Mouse (Mus musculus) MEL (cell line): ENCODE results near the gene Stam2. TPM values are rescaled to one million over a fixed set of nuclear protein-coding genes. Genes with fewer than 3 reads are reported as not detected.

Source experiments
- DNase-seq: peaks from one replicate; pipeline ENCODE4 v3.0.0; 2011; ENCODE audit warnings: low read depth, low spot score
- H3K27ac ChIP-seq: 2 replicates; pipeline ENCODE4 v1.5.1; 2012; ENCODE audit warnings: low read depth, mild to moderate bottlenecking, control low read depth, low read length, moderate library complexity; ENCODE audit not compliant: control insufficient read depth
- H3K27me3 ChIP-seq, 2 experiments: fragments of 150-350 bp in 1 of 2; sonication (generic) in 1 of 2; 2 replicates each; pipeline ENCODE4 v1.6.1; 2012; ENCODE audit warnings: low read length in 2 of 2, mild to moderate bottlenecking in 2 of 2, improper control_type of control experiment in 1 of 2, moderate library complexity in 1 of 2; ENCODE audit not compliant: insufficient read depth in 2 of 2, control insufficient read depth in 1 of 2
- H3K36me3 ChIP-seq, 2 experiments: 2 replicates each; pipeline ENCODE4 v1.6.1; 2012 to 2014; ENCODE audit warnings: low read length in 2 of 2, improper control_type of control experiment in 1 of 2, inconsistent platforms in 1 of 2, mild to moderate bottlenecking in 1 of 2; ENCODE audit not compliant: insufficient read depth in 2 of 2, control insufficient read depth in 1 of 2
- H3K4me1 ChIP-seq, 2 experiments: fragments of 150-350 bp in 1 of 2; sonication (generic) in 1 of 2; 2 replicates each; pipeline ENCODE4 v1.6.1; 2012; ENCODE audit warnings: low read length in 2 of 2, improper control_type of control experiment in 1 of 2, mild to moderate bottlenecking in 1 of 2; ENCODE audit not compliant: insufficient read depth in 2 of 2, control insufficient read depth in 1 of 2
- H3K4me3 ChIP-seq, 2 experiments: fragments of 150-350 bp in 1 of 2; sonication (generic) in 1 of 2; 2 replicates each; pipeline ENCODE4 v1.5.1; 2012; ENCODE audit warnings: low read depth in 2 of 2, low read length in 2 of 2, mild to moderate bottlenecking in 2 of 2, moderate library complexity in 2 of 2, control low read depth in 1 of 2, improper control_type of control experiment in 1 of 2; ENCODE audit not compliant: control insufficient read depth in 1 of 2, insufficient read depth in 1 of 2
- H3K79me2 ChIP-seq: 2 replicates; pipeline ENCODE4 v1.6.1; 2012; ENCODE audit warnings: mild to moderate bottlenecking, low read length, moderate library complexity; ENCODE audit not compliant: control insufficient read depth, poor library complexity, insufficient read depth
- H3K9ac ChIP-seq: 2 replicates; pipeline ENCODE4 v1.6.1; 2012; ENCODE audit warnings: low read depth, mild to moderate bottlenecking, control low read depth, low read length, moderate library complexity; ENCODE audit not compliant: control insufficient read depth, poor library complexity, severe bottlenecking
- H3K9me3 ChIP-seq: fragments of 150-350 bp; sonication (generic); replicated peaks from 2 replicates; pipeline ENCODE4 v1.6.1; 2012; ENCODE audit warnings: mild to moderate bottlenecking, low read length, improper control_type of control experiment, moderate library complexity; ENCODE audit not compliant: insufficient read depth
- CHD1 ChIP-seq: IDR thresholded peaks from 2 replicates; pipeline ENCODE4 v1.6.1; 2012; ENCODE audit warnings: low read depth, mild to moderate bottlenecking, inconsistent platforms, low read length, improper control_type of control experiment
- GATA1 ChIP-seq: IDR thresholded peaks from 2 replicates; pipeline ENCODE4 v1.6.1; 2011; ENCODE audit warnings: low read depth, low read length, improper control_type of control experiment
- KAT2A ChIP-seq: conservative IDR thresholded peaks from 2 replicates; pipeline ENCODE4 v1.6.1; 2012; ENCODE audit warnings: low read depth, low read length, improper control_type of control experiment, inconsistent platforms
- MAFK ChIP-seq: IDR thresholded peaks from 2 replicates; pipeline ENCODE4 v1.6.1; 2011; ENCODE audit warnings: low read depth, mild to moderate bottlenecking, low read length, improper control_type of control experiment, borderline replicate concordance
- MAZ ChIP-seq: IDR thresholded peaks from 2 replicates; pipeline ENCODE4 v1.6.1; 2012; ENCODE audit warnings: low read depth, mild to moderate bottlenecking, inconsistent platforms, low read length, improper control_type of control experiment
- MEF2A ChIP-seq: IDR thresholded peaks from 2 replicates; pipeline ENCODE4 v1.6.1; 2014; ENCODE audit warnings: low read depth, mild to moderate bottlenecking, inconsistent platforms, low read length, improper control_type of control experiment; ENCODE audit not compliant: poor library complexity, insufficient replicate concordance, severe bottlenecking; ENCODE audit errors: extremely low read depth
- MYC ChIP-seq: IDR thresholded peaks from 2 replicates; pipeline ENCODE4 v1.6.1; 2011; ENCODE audit warnings: low read depth, mild to moderate bottlenecking, low read length, improper control_type of control experiment, moderate library complexity
- NELFE ChIP-seq: IDR thresholded peaks from 2 replicates; pipeline ENCODE4 v1.6.1; 2011; ENCODE audit warnings: low read depth, low read length, improper control_type of control experiment
- NRF1 ChIP-seq: IDR thresholded peaks from 2 replicates; pipeline ENCODE4 v1.6.1; 2014; ENCODE audit warnings: low read depth, mild to moderate bottlenecking, inconsistent platforms, low read length, improper control_type of control experiment, moderate library complexity; ENCODE audit not compliant: poor library complexity, insufficient read depth, severe bottlenecking
- POLR2A ChIP-seq, 2 experiments: IDR thresholded peaks; 2 replicates each; pipeline ENCODE4 v1.6.1; 2011 to 2012; ENCODE audit warnings: low read length in 2 of 2, mild to moderate bottlenecking in 2 of 2, control low read depth in 1 of 2, improper control_type of control experiment in 1 of 2, low read depth in 1 of 2, moderate library complexity in 1 of 2; ENCODE audit not compliant: control insufficient read depth in 1 of 2, insufficient read depth in 1 of 2, poor library complexity in 1 of 2
- POLR2AphosphoS2 ChIP-seq: IDR thresholded peaks from 2 replicates; pipeline ENCODE4 v1.6.1; 2011; ENCODE audit warnings: low read length, improper control_type of control experiment
- SIN3A ChIP-seq: IDR thresholded peaks from 2 replicates; pipeline ENCODE4 v1.6.1; 2012; ENCODE audit warnings: low read length, improper control_type of control experiment, inconsistent platforms
- SMC3 ChIP-seq: IDR thresholded peaks from 2 replicates; pipeline ENCODE4 v1.6.1; 2011; ENCODE audit warnings: low read depth, low read length, improper control_type of control experiment
- TAL1 ChIP-seq: IDR thresholded peaks from 2 replicates; pipeline ENCODE4 v1.6.1; 2012; ENCODE audit warnings: mild to moderate bottlenecking, inconsistent platforms, low read length, moderate library complexity, mixed read lengths
- UBTF ChIP-seq: IDR thresholded peaks from 2 replicates; pipeline ENCODE4 v1.6.1; 2012; ENCODE audit warnings: low read depth, mild to moderate bottlenecking, inconsistent platforms, low read length, improper control_type of control experiment, moderate library complexity, borderline replicate concordance; ENCODE audit not compliant: insufficient read depth
- USF1 ChIP-seq: IDR thresholded peaks from 2 replicates; pipeline ENCODE4 v1.6.1; 2014; ENCODE audit warnings: low read depth, mild to moderate bottlenecking, inconsistent platforms, low read length, improper control_type of control experiment, moderate library complexity
- ZKSCAN1 ChIP-seq: IDR thresholded peaks from 2 replicates; pipeline ENCODE4 v1.6.1; 2012; ENCODE audit warnings: low read depth, mild to moderate bottlenecking, inconsistent platforms, low read length, improper control_type of control experiment, moderate library complexity
- ZNF384 ChIP-seq: IDR thresholded peaks from 2 replicates; pipeline ENCODE4 v1.6.1; 2012; ENCODE audit warnings: low read depth, mild to moderate bottlenecking, inconsistent platforms, low read length, improper control_type of control experiment
- polyA plus RNA-seq, 2 experiments: library from polyadenylated mRNA; stranded (reverse) in 1 of 2; unstranded in 1 of 2; fragments of >175 nt in 1 of 2; fragments of >200 nt in 1 of 2; gene quantifications; 2 replicates each; pipeline versions ENCODE4 v1.2.1 to v1.2.4; 2012; ENCODE audit warnings: low replicate concordance in 2 of 2, low read depth in 1 of 2; ENCODE audit not compliant: insufficient read length in 2 of 2, insufficient read depth in 1 of 2, missing spikeins in 1 of 2
- total RNA-seq: library from RNA; depleted of rRNA; stranded (reverse); fragments of 300-350 nt; gene quantifications from 2 replicates; pipeline ENCODE4 v1.2.3, GENCODE M21; 2012

Stam2 gene
- total and polyA plus RNA-seq, 3 experiments, result 8.9 to 11.5 TPM; not detected in 1

DNA sequence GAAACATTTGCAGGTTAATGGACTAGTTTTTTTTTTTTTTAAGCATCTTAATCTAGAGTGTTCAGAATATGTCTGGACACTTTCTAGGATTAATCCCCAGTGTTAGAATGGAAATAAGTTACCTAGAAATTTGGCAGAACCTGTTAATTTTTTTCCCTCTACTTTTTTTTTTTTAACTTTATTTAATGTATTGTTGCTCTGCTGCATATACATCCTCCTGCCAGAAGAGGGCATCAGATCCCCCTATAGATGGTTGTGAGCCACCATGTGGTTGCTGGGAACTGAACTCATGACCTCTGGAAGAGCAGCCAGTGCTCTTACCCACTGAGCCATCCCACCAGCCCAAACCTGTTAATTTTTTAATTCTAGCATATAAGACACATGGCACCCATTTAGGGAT, 2.0 kb upstream of the Stam2 start (continued):
- TF ChIP-seq NRF1, result no peak
- no peak for TF ChIP-seq MEF2A
- TF ChIP-seq POLR2AphosphoS2, result no peak

DNA sequence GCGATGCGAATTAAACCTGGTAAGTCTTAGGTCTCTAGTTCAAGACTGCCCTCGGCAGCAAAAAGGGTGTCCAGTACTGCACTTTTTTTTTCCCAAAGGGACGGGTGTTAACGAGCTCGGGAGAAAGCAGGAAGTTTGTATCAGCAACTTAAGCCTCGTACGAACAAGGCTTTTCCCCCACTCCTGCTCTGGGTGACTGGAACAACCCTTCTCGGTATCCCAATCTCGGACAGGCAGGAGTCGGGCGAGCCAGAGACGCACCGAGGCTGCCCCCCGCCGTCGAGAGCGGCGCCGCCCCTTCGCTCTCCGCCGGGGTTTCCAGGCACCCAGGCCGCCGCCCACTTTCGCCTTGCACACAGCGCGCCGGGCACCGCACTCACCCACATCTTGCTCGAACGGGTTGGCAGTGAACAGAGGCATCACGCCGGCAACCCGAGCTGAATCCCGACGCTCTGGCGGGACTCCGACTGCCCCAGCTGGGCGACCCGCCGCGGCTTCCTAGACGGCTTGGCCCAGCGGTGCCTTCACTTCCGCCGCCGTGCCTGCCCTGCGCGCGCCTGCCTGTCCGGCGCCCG, 313 bp downstream of the Stam2 start:
- DNase-seq, result peak; percentile 82
- Histone ChIP-seq H3K27me3 (no peaks in the 10 kb centered on the region), H3K4me3 (peak overlapping the region; percentile 85 to 100), H3K79me2 (peaks cover 17% of the 10 kb centered on the region), H3K9me3 (no peaks in the 10 kb centered on the region), H3K9ac (peak overlapping the region; percentile 95), H3K27ac (peak overlapping the region; percentile 76), H3K36me3 (peaks cover 0 to 8% of the 10 kb centered on the region in 2 experiments; a peak in 2 of 4 replicates), H3K4me1 (peaks cover 2 to 3% of the 10 kb centered on the region in 2 experiments; a peak in 1 of 4 replicates)
- TF ChIP-seq TAL1 (no peak), MAZ (0 out of 2 replicates have a peak, but pooled peaks have one; percentile 10), GATA1 (no peak), USF1 (no peak), MYC (0 out of 2 replicates have a peak, but pooled peaks have one; percentile 28), ZNF384 (peak; percentile 46; the same call in 1 of the 2 replicates), SIN3A (no peak), KAT2A (no peak), SMC3 (no peak), ZKSCAN1 (no peak), POLR2A (IDR thresholded peaks at IDR 0.05; ENCODE audit: control insufficient read depth in 1 of 2, insufficient read depth in 1 of 2, low read depth in 1 of 2, low read length in 2 of 2, poor library complexity in 1 of 2) (peak; percentile 54 to 62; a peak in 2 of 4 replicates), NELFE (peak; percentile 57), UBTF (no peak), CHD1 (0 out of 2 replicates have a peak, but pooled peaks have one; percentile 61), MEF2A (no peak), MAFK (no peak)
